Mouse (Mus musculus): Measurements from ENCODE around the gene Pelo.

GRCm38 (mm10) chr13:115090069-115090976 is at the start of gene Pelo:
- no peak for TF ChIP-seq POU5F1 (IDR thresholded peaks at IDR 0.05; ENCODE audit: borderline replicate concordance, low read length)
- no peak for TF ChIP-seq CTCF (conservative IDR thresholded peaks at IDR 0.05; ENCODE audit: low read length)

Measured in E14TG2a.4 (cell line).